In genomic region chr9:15506863-15507262, GRCm38 (mm10) we compare ENCODE assay signal across 10 mouse cellular contexts. TPM values are rescaled to one million over a fixed set of nuclear protein-coding genes. Genes with fewer than 3 reads are reported as not detected.
DNase-seq lines count a peak whose midpoint lies in the region; ATAC-seq and TF ChIP-seq lines count a peak whose summit lies in the region.
"Had no signal": no experiment of that assay in that cellular context is flagged by ENCODE, and none has a peak within 500 bp of the region (broad histone marks: within the 10 kb centered on the region; RNA-seq: fewer than 3 reads in every experiment).

No protein-coding gene starts in this region.

- H3K9ac ChIP-seq in hindbrain, embryonic 11.5 days (ENCODE audit: low read depth, low read length) = no peak overlapping the region
- no peak overlapping the region for H3K9ac ChIP-seq in hindbrain, embryonic 16.5 days (ENCODE audit: low read depth, low read length)
- H3K9ac ChIP-seq in kidney, postnatal 0 days (ENCODE audit: low read depth, low read length) = no peak overlapping the region
- H3K9ac ChIP-seq: hindbrain, embryonic 12.5 days had no signal

- ATAC-seq in hindbrain, embryonic 11.5 days (ENCODE audit: low FRiP score) = peak; percentile 20; the same call in 1 of the 2 replicates
- no peak for ATAC-seq in hindbrain, embryonic 16.5 days
- peak; percentile 80 for ATAC-seq in kidney, postnatal 0 days (replicated peaks; ENCODE audit: low FRiP score, low read depth)

- no peak for TF ChIP-seq POLR2A in embryonic fibroblast, embryonic 13.5 days (IDR thresholded peaks at IDR 0.05; ENCODE audit: low read depth, low read length)

- no peaks in the 10 kb centered on the region for H3K27me3 ChIP-seq in hindbrain, embryonic 11.5 days (ENCODE audit: control insufficient read depth, insufficient read depth, low read length)
- no peaks in the 10 kb centered on the region; the same call in 1 of the 2 replicates for H3K27me3 ChIP-seq in hindbrain, embryonic 16.5 days (replicated peaks; ENCODE audit: control insufficient read depth, insufficient read depth, low read length)
- H3K27me3 ChIP-seq in kidney, postnatal 0 days (ENCODE audit: insufficient read depth, low read length) = no peaks in the 10 kb centered on the region
- H3K27me3 ChIP-seq: hindbrain, embryonic 12.5 days had no signal

- no peak for DNase-seq in hindbrain, embryonic 11.5 days (ENCODE audit: low spot score)
- DNase-seq in kidney, postnatal 0 days (ENCODE audit: low spot score) = no peak
- no peak for DNase-seq in thymus, postnatal 4 days
- DNase-seq in gastrocnemius, adult 18-20 months (ENCODE audit: low spot score) = no peak
- DNase-seq: gastrocnemius, postnatal 10 days; right cerebral cortex, postnatal 14 days had no signal

- H3K4me1 ChIP-seq in hindbrain, embryonic 11.5 days (replicated peaks; ENCODE audit: control insufficient read depth, insufficient read depth, low read length) = no peaks in the 10 kb centered on the region
- H3K4me1 ChIP-seq in hindbrain, embryonic 16.5 days (ENCODE audit: control insufficient read depth, insufficient read depth, low read depth, low read length) = peaks cover 14% of the 10 kb centered on the region
- H3K4me1 ChIP-seq in brown adipose tissue, adult 24 weeks (ENCODE audit: control insufficient read depth, insufficient read depth, insufficient read length, low read length) = peaks cover 54% of the 10 kb centered on the region
- peaks cover 12% of the 10 kb centered on the region; the same call in 1 of the 2 replicates for H3K4me1 ChIP-seq in embryonic fibroblast, embryonic 13.5 days (ENCODE audit: control insufficient read depth, insufficient read depth, low read length)
- peaks cover 64% of the 10 kb centered on the region for H3K4me1 ChIP-seq in kidney, postnatal 0 days (replicated peaks; ENCODE audit: insufficient read depth, low read length)

- H3K4me3 ChIP-seq in hindbrain, embryonic 11.5 days (ENCODE audit: low read depth, low read length) = no peak overlapping the region
- H3K4me3 ChIP-seq in hindbrain, embryonic 16.5 days (ENCODE audit: low read length) = no peak overlapping the region
- no peak overlapping the region for H3K4me3 ChIP-seq in brown adipose tissue, adult 24 weeks (ENCODE audit: insufficient read depth, low read depth, low read length)
- no peak overlapping the region for H3K4me3 ChIP-seq in embryonic fibroblast, embryonic 13.5 days (ENCODE audit: insufficient read depth, low read length)
- no peak overlapping the region for H3K4me3 ChIP-seq in kidney, postnatal 0 days (replicated peaks; ENCODE audit: low read depth, low read length)
- H3K4me3 ChIP-seq: hindbrain, embryonic 12.5 days had no signal

- no peaks in the 10 kb centered on the region for H3K36me3 ChIP-seq in hindbrain, embryonic 11.5 days (ENCODE audit: control insufficient read depth, insufficient read depth, low read length)
- H3K36me3 ChIP-seq in hindbrain, embryonic 16.5 days (ENCODE audit: control insufficient read depth, insufficient read depth, low read length) = no peaks in the 10 kb centered on the region
- no peaks in the 10 kb centered on the region for H3K36me3 ChIP-seq in kidney, postnatal 0 days (ENCODE audit: insufficient read depth, low read length)
- H3K36me3 ChIP-seq: hindbrain, embryonic 12.5 days had no signal

- no peak for TF ChIP-seq CTCF in embryonic fibroblast, embryonic 13.5 days (IDR thresholded peaks at IDR 0.05; ENCODE audit: borderline replicate concordance, insufficient read depth, low read length)
- TF ChIP-seq CTCF in kidney, postnatal 0 days (IDR thresholded peaks at IDR 0.05; ENCODE audit: low read depth) = no peak

- no peak overlapping the region for H3K4me2 ChIP-seq in hindbrain, embryonic 11.5 days (replicated peaks; ENCODE audit: low read depth, low read length)
- no peak overlapping the region for H3K4me2 ChIP-seq in hindbrain, embryonic 16.5 days (ENCODE audit: low read length)
- no peak overlapping the region for H3K4me2 ChIP-seq in kidney, postnatal 0 days (ENCODE audit: low read length)
- H3K4me2 ChIP-seq: hindbrain, embryonic 12.5 days had no signal

- no peak overlapping the region for H3K27ac ChIP-seq in hindbrain, embryonic 11.5 days (ENCODE audit: low read depth, low read length)
- H3K27ac ChIP-seq in hindbrain, embryonic 16.5 days (ENCODE audit: low read depth, low read length) = no peak overlapping the region; the same call in 1 of the 2 replicates
- peak overlapping the region; percentile 98 for H3K27ac ChIP-seq in brown adipose tissue, adult 24 weeks (replicated peaks; ENCODE audit: low read depth, low read length)
- peak overlapping the region; percentile 29; the same call in 1 of the 2 replicates for H3K27ac ChIP-seq in embryonic fibroblast, embryonic 13.5 days (ENCODE audit: insufficient read depth, low read length)
- peak overlapping the region; percentile 74 for H3K27ac ChIP-seq in kidney, postnatal 0 days
- H3K27ac ChIP-seq: hindbrain, embryonic 12.5 days had no signal

- WGBS in hindbrain, embryonic 11.5 days = 49% methylated on average over 3 of the region's 3 CpGs
- WGBS in hindbrain, embryonic 16.5 days = 71% methylated on average over 3 of the region's 3 CpGs
- 39% methylated on average over 3 of the region's 3 CpGs for WGBS in kidney, postnatal 0 days

- H3K9me3 ChIP-seq in hindbrain, embryonic 11.5 days (ENCODE audit: control insufficient read depth, low read length) = no peaks in the 10 kb centered on the region
- no peaks in the 10 kb centered on the region for H3K9me3 ChIP-seq in hindbrain, embryonic 16.5 days (ENCODE audit: control insufficient read depth, low read length)
- H3K9me3 ChIP-seq in kidney, postnatal 0 days (replicated peaks; ENCODE audit: low read length) = no peaks in the 10 kb centered on the region
- H3K9me3 ChIP-seq: hindbrain, embryonic 12.5 days had no signal

RNA-seq across cellular contexts. Expression of gene Smco4, which starts 13.6 kb away (rescaled TPM):
- 2.0 and 2.8 TPM in 2 replicates for polyA plus RNA-seq in hindbrain, embryonic 11.5 days (2014; fragmentation: Nextera tagmentation; extraction: Ambion mirVana)
- polyA plus RNA-seq in hindbrain, embryonic 16.5 days (2015; fragmentation: Nextera tagmentation; extraction: Ambion mirVana) = 0.84 and 0.86 TPM in 2 replicates
- polyA plus RNA-seq in brown adipose tissue, adult 24 weeks (2012; ENCODE audit: insufficient read depth, insufficient read length, missing spikeins) = 14.5 and 22.4 TPM in 2 replicates
- polyA plus RNA-seq in embryonic fibroblast, embryonic 13.5 days (2011; ENCODE audit: insufficient read length, low read depth, missing spikeins) = 16.7 and 19.3 TPM in 2 replicates
- polyA plus RNA-seq in kidney, postnatal 0 days (2015; fragmentation: Nextera tagmentation; extraction: Ambion mirVana) = 3.7 and 3.9 TPM in 2 replicates
- 1 to 10 TPM; 9.3 to 9.5 TPM for total RNA-seq in gastrocnemius, adult 18-20 months (2021)

Comparison
In these comparisons a context has a peak if more than half of its experiments do, and no peak if none do; other contexts are left out.
1. H3K27ac ChIP-seq: peak in brown adipose tissue, adult 24 weeks (single experiment), embryonic fibroblast, embryonic 13.5 days (single experiment) and kidney, postnatal 0 days (single experiment); none in hindbrain, embryonic 11.5 days (single experiment) and hindbrain, embryonic 16.5 days (single experiment).